Mouse (Mus musculus) cerebellum, adult 8-10 months (tissue): ENCODE data around the gene Otub2.
A peak's percentile ranks its signal among the peaks of the same experiment; 100 is the strongest.

Source experiments
- DNase-seq: peaks from one replicate; pipeline ENCODE4 v3.0.0; 2022

The Otub2 gene

DNA sequence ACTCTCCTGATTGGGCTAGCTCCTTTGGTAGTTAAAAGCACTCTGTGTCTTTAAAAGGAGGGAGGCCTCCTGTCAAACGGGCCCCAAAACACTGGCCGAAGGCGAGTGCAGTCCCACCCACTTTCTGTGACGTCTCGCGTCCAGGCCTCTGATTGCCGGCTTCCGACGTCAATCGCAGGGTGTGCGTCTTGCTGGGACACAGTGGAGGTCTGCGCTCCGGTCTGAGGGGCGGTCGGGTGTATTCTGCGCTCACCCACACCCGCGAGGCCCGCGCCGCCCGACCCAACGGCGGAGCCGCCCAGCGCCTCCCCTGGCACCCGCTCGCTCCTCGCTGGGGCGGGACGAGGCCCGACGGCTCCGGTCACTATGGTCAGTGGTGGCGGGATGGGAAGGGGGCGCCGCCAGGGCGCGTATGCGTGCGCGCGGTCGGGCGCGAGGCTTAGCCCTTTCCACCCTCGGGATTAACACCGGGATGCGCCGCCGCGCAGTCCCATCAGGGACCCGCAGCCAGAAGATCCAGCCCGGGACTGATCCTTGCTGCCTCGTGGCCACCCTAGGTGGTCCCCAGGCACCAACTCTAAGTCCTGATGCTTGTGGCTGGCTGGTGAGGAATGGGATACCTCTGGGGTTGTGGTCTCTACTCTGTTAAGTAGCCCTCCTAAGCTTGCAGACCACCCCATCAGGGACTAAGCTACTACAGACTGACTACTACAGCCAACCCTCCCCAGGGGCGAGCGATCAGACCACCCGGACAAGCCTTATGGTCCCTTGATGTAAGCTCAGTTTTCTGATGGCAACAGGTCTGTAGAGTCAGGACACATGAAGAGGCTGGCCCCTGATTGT is at the start of gene Otub2:
Otub2 (plus strand) TSS at position 178 of the 843 bp plus-strand sequence.
- peak; percentile 96 for DNase-seq

GRCm38 (mm10) chr12:103341212-103341611 is 47.3 kb upstream of the Otub2 start:
- DNase-seq = no peak

GRCm38 (mm10) chr12:103343456-103343855 is 45.0 kb upstream of the Otub2 start:
- DNase-seq = no peak

- DNase-seq = no peak
Observed at GRCm38 (mm10) chr12:103344934-103345333, 43.5 kb upstream of the Otub2 start.

DNA sequence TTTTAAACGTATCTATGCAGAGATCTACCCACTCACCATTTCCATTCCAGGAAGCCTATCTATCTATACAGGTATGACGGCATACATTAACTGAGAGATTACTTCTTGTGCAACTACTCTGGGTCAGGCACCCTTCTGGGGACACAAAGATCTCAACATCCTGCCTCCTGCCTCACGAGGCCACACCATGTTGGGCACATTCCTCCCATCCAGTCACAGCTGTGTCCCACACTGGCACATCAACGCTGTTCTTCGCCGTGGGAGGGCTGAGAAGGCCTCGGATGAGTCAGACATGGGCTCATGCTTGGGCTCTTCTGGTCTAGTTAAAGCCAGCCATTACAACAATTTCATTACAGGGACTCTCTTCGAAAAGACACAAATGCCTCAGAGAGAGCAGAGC is 41.5 kb upstream of the Otub2 start:
- DNase-seq = no peak

DNA sequence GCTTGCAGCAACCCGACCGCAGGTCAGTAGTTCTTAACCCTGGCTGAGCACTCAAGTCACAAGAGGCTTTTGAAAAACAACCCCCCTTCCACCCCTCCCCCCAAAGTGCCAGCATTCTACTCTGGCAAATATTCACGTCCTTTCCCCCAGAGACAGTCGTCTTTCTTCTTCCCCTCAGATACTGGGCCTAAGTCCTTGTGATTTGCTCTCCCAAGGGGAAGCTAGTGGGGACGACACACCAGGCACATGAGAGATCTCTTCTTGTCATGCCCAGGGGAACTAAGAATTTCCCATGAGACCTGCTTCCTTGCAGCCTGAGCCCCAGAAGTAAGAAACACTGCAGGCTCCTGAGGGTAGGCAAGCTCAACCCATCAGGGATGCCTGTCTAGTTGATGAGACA is 41.1 kb upstream of the Otub2 start:
- DNase-seq = no peak

- DNase-seq = peak; percentile 68
Observed at GRCm38 (mm10) chr12:103348506-103348905, 40.0 kb upstream of the Otub2 start.

DNA sequence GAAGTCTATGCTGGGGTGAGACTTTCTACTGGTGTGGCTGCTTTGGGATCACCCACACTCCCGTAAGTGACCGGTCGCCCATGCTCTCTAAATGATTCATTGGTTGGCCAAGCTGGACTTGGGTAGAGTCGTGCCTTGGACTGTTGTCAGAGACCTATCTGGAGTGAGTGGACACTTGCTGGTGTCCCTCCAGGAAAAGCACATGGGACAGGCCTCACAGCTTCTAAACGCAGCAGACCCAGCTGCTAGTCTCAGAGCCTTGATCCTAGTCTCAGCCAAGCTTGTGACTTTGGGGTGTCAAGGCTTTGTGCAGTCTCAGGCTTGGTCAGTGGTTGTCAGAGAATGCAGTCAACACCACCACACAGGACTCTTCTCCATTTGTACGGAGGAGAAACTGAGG is 35.7 kb upstream of the Otub2 start:
- no peak for DNase-seq

- peak; percentile 48 for DNase-seq
Observed at GRCm38 (mm10) chr12:103353538-103353937, 34.9 kb upstream of the Otub2 start.

DNA sequence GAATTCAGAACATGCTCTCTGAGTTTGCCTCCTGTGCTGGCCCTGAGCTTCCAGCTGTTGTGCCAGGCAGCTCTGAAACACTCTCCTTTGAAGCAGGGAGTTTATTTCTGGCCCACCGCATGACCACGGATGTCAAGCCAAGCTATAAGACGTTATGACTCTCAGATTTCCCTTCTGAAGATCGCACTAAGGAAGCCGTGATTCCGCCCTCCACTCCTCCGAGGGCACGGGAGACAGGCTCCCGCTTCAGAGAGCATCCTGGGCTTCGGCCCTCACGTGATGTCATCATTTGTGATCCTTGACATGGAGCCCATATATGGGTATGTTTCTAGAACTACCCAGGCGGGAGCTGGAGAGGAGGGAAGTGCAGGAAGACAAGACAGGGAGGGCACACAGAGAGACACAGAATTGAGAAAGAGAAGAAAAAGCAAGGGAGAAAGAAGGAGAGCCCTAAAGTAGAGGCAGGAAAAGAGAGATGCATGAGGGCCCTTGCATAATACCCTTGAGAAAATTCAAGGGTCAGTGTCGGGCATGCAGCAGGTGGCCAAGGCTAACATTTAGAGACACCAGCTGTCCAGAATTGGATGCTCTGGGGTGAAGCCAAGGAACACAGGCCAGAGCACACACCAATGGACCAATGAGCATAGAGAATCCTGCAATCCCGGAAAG is 32.6 kb upstream of the Otub2 start, which contains the start of gene Asb2:
Asb2 (minus strand) TSS at position 256 of the 669 bp plus-strand sequence.
- DNase-seq = no peak

GRCm38 (mm10) chr12:103356415-103356748 is 32.1 kb upstream of the Otub2 start:
- DNase-seq = no peak

DNA sequence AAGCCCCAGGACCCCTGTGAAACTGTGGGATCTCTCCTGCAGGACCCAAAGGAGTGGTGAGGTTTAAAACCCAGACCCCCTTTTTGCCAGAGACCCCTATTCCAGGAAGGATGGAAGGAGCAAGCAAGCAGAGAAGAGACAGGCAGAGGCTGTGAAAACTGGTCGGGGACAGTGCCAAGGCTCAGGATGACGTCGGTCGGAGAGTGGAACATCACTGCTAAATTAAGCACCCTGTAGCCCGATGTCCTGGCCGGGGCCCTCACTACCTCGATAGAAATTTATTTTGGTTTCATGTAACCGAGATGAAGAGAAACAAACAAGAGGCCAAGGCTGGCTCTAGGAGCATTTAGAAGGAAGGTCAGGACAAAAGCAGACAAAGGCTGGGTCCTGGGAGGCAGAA is 30.3 kb upstream of the Otub2 start:
- no peak for DNase-seq

- DNase-seq = no peak
Observed at GRCm38 (mm10) chr12:103358951-103359801, 29.3 kb upstream of the Otub2 start.

- DNase-seq = no peak
Observed at GRCm38 (mm10) chr12:103360812-103361211, 27.7 kb upstream of the Otub2 start.

- no peak for DNase-seq
Observed at GRCm38 (mm10) chr12:103361539-103362307, 26.8 kb upstream of the Otub2 start.

DNA sequence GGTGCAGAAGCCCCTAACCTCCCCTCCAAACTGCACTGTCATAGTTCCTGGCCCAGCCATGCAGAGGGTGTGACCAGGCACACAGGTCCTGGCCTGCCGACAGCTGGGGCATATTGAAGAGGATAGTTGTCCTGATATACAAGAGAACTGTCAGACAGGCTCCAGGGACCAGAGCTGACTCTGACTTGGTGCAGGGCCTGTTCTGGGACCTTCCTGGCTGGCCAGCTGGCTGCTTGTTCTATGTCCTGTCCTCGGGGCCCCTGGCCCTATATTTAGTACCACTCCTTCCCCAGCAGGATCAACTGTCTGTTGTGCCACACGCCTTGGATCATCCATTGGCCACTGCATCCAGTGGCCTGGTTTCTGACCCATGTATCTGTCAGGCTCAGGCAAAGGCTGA is 26.1 kb upstream of the Otub2 start:
- no peak for DNase-seq

DNA sequence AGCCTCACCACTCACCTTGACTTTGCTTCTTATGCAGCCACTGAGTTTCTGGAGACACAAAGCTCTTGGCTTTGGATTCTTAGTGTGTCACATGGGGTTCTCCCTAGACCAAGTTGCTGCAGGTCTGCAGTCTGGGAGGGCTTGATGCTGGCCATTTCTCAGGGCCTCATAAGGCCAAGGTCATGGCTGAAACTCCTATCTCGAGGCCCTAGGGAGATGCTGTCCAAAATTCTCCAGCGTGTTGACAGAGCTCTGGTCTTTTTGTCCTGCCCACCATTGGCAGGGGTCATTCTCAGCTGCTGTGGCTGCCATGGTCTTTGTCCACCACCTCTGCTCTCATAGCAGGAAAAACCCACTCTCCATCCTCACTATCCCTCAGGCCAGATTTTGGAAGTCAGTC is 21.3 kb upstream of the Otub2 start:
- DNase-seq = no peak

GRCm38 (mm10) chr12:103367620-103368325 is 20.7 kb upstream of the Otub2 start:
- peak; percentile 47 for DNase-seq

GRCm38 (mm10) chr12:103368326-103368669 is 20.2 kb upstream of the Otub2 start:
- DNase-seq = no peak

DNA sequence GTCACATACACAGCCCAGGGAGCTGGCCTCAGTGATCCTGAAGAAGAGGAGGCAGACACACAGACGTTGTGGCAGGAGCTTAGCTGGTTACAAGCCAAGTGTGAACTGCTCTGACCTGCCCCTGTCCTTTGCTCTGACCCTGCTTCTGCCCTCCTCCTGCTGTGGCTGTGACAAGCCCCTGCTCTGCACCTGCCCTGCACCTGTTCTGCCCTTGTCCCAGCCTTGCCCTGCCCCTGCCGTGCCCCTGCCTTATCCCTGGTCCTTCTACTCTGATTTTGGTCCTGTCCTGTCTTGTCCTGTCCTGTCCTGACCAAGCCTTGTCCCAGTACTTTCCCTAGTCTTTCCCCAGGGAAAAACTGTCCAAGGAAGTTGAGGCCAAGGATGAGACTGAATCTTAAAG is 19.7 kb upstream of the Otub2 start:
- no peak for DNase-seq

DNA sequence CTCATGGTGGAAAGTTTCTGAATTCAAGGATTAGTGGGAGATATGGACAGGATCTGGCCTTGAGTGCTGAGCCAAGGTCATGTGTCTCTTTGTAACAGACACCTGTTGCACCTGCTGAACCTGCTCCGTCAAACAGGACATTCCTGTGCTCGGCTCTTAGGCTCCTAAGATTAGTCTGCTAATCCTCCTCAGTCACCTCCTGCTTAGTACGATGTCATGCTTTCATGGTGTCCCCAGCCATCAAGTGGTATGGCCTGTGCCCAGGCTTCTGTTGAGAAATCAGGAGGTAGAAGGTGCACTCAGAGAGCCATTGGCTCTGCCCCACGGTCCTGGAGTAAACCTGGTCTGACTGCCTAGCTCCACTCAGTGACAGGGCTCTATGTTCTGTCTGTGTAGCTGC is 17.6 kb upstream of the Otub2 start:
- no peak for DNase-seq

DNA sequence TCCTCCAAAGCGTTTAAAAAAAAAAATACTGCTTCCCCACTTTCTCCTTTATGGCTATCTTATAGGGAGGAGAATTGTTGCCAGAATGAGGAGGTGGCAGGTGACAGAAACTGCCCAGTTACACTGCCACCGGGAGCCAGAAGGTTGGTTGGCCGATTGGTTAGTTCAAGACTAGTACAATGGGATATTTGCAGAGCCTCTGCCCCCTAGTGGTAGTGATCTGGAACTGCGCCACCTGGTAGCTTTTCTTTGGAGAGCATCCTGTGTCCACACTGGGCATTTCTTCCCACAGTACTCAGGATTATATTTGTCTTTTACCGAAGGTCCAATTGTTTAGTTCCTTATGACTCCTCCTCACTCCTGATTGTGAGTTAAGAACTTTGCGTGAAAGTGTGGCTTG is 16.8 kb upstream of the Otub2 start:
- peak; percentile 36 for DNase-seq
